Mouse (Mus musculus) testis, adult 2 months (tissue): ENCODE measurements around the gene Irak4. TPM values are rescaled to one million over a fixed set of nuclear protein-coding genes. Genes with fewer than 3 reads are reported as not detected.
A peak's percentile ranks its signal among the peaks of the same experiment; 100 is the strongest.

ENCODE experiments used
- H3K27ac ChIP-seq: fragments of 200-500 bp; 2 replicates; pipeline ENCODE4 v1.5.1; 2012; ENCODE audit warnings: low read depth, low read length; ENCODE audit not compliant: control insufficient read depth, insufficient read depth
- H3K27me3 ChIP-seq: fragments of 200-500 bp; 2 replicates; pipeline ENCODE4 v1.6.1; 2012; ENCODE audit warnings: mild to moderate bottlenecking, low read length, moderate library complexity; ENCODE audit not compliant: control insufficient read depth, insufficient read depth
- H3K36me3 ChIP-seq: fragments of 200-500 bp; 2 replicates; pipeline ENCODE4 v1.6.1; 2012; ENCODE audit warnings: mild to moderate bottlenecking, low read length; ENCODE audit not compliant: control insufficient read depth, insufficient read depth
- H3K4me1 ChIP-seq: fragments of 200-500 bp; 2 replicates; pipeline ENCODE4 v1.6.1; 2012; ENCODE audit warnings: low read length; ENCODE audit not compliant: control insufficient read depth, insufficient read depth
- H3K4me3 ChIP-seq: fragments of 200-500 bp; 2 replicates; pipeline ENCODE4 v1.5.1; 2012; ENCODE audit warnings: low read depth, mild to moderate bottlenecking, low read length, moderate library complexity, mixed read lengths; ENCODE audit not compliant: control insufficient read depth
- CTCF ChIP-seq: fragments of 200-500 bp; IDR thresholded peaks from 2 replicates; pipeline ENCODE4 v1.5.1; 2012; ENCODE audit warnings: low read depth, mild to moderate bottlenecking, inconsistent platforms, low read length, moderate library complexity; ENCODE audit not compliant: control insufficient read depth, insufficient read depth, insufficient replicate concordance
- POLR2A ChIP-seq: fragments of 200-500 bp; IDR thresholded peaks from 2 replicates; pipeline ENCODE4 v1.6.1; 2012; ENCODE audit warnings: low read depth, mild to moderate bottlenecking, inconsistent platforms, low read length, moderate library complexity; ENCODE audit not compliant: control insufficient read depth
- polyA plus RNA-seq: library from polyadenylated mRNA; depleted of rRNA; stranded (reverse); fragments of >200 nt; gene quantifications from 2 replicates; pipeline ENCODE4 v1.2.3, GENCODE M21; 2012; rRNA removed

Gene Irak4
- polyA plus RNA-seq, 1 experiment: 5.1 TPM

- H3K27ac ChIP-seq: no peak within 1 kb of the TSS
- TF ChIP-seq CTCF: no peak
- TF ChIP-seq POLR2A: no peak
Measured at GRCm38 (mm10) chr15:94628830-94629601, 85.6 kb downstream of the Irak4 start, which contains the start of gene Tmem117. Gene Tmem117 (plus strand): TSS chr15:94629232.

GRCm38 (mm10) chr15:94630553-94630952 is 87.1 kb downstream of the Irak4 start:
- no peak overlapping the region for H3K4me3 ChIP-seq
- H3K27ac ChIP-seq: no peak overlapping the region
- H3K27me3 ChIP-seq: peaks cover 2% of the 10 kb centered on the region; the same call in 1 of the 2 replicates
- peaks cover 2% of the 10 kb centered on the region; the same call in 1 of the 2 replicates for H3K4me1 ChIP-seq
- TF ChIP-seq POLR2A: no peak
- no peaks in the 10 kb centered on the region for H3K36me3 ChIP-seq

More at GRCm38 (mm10) chr15:94628830-94629601, 85.6 kb downstream of the Irak4 start, which contains the start of gene Tmem117:
- peaks cover 2% of the 10 kb centered on the region; the same call in 1 of the 2 replicates for H3K27me3 ChIP-seq
- peak within 1 kb of the TSS; percentile 21 for H3K4me3 ChIP-seq
- peaks cover 2% of the 10 kb centered on the region; the same call in 1 of the 2 replicates for H3K4me1 ChIP-seq
- H3K36me3 ChIP-seq: no peaks in the 10 kb centered on the region

Other genes with a start within 250 kb of the Irak4 start
- gene Adamts20, start 78.2 kb upstream of the Irak4 start, polyA plus RNA-seq: 1.4 and 1.5 TPM in 2 replicates
- 4.5 and 5.3 TPM in 2 replicates for gene Pus7l, start 96 bp upstream of the Irak4 start, polyA plus RNA-seq
- 10.1 and 11.5 TPM in 2 replicates for gene Twf1, start 46.2 kb downstream of the Irak4 start, polyA plus RNA-seq
- 0.47 and 0.65 TPM in 2 replicates for gene Tmem117, start 85.6 kb downstream of the Irak4 start, polyA plus RNA-seq